Mouse (Mus musculus) cerebellum, postnatal 4 days (tissue): Measurements from ENCODE around the gene Dcakd.

Source experiments
- DNase-seq, 2 experiments: peaks; one replicate each; pipeline ENCODE4 v3.0.0; 2022; ENCODE audit warnings: low spot score in 2 of 2, mixed read lengths in 1 of 2

Gene Dcakd

DNA sequence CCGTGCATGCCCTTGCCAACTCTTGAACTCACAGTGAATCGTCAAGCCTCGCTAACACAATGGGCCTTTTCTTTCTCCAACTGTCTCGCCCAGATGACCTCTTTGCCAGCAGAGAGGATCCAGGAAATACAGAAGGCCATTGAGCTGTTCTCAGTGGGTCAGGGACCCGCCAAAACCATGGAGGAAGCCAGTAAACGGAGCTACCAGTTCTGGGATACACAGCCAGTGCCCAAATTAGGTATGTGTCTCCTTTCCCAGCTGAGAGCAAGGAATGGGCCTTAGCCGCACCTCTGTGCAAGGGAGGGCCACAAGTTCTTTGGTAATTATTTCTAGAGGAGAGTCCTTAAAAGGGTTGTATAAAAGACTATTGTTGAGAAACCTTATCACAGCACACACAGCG is 18.2 kb upstream of the Dcakd start:
- no peak for DNase-seq

DNA sequence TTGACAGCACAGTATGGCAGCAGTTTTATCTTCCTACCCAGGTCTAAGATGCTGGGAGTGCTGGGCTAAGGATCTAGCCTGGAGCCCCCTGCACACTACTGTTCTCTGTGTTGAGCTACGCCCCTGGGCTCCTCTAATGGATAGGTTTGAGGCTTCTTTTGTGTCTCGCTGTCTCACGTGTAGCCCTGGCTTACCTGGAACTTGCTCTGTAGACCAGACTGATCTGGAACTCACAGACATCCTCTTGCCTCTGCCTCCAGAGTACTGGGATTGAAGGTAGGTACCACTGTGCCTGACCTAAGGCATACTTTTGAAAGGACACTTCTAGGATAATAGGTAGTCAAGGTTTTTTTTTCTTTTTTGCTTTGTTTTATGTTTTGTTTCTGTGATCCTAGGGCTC is 15.8 kb upstream of the Dcakd start:
- DNase-seq = no peak

DNA sequence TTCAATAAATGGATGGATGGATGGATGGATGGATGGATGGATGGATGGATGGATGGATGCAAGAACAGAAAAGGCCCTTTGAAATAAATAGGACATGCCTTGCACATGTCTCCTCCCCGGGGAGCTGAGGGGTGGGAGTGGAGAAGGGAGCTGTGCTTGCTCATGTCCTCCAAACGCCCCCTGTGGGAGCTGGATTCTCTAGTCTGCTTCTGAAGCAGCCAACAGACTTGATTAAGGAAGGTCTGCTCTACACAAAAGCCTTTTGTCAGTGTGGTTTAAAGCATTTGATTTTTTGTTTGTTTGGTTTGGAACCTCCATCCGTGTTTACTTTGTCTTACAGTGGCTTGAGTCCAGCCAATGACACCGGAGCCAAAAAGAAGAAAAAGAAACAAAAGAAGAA is 14.7 kb upstream of the Dcakd start:
- no peak for DNase-seq

DNA sequence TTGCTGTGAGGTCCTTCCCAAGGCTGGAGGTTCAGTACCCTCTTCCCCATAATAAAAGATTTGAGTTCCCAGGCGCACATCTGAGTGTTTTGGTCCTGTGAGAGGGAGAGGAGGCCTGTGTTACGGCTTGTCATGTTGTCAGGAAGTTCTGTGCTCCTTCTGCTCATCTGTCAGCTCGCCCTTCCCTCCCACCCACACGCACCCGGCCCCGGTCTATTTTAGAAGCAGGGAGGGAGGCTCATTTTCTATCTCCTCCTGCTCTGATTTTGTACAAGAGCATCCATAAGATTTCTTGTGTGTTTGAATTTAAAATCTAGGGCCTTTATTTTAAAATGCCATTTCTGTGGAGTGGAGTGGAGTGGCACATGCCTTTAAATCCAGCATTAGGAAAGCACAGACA is 9.9 kb upstream of the Dcakd start:
- no peak for DNase-seq

DNA sequence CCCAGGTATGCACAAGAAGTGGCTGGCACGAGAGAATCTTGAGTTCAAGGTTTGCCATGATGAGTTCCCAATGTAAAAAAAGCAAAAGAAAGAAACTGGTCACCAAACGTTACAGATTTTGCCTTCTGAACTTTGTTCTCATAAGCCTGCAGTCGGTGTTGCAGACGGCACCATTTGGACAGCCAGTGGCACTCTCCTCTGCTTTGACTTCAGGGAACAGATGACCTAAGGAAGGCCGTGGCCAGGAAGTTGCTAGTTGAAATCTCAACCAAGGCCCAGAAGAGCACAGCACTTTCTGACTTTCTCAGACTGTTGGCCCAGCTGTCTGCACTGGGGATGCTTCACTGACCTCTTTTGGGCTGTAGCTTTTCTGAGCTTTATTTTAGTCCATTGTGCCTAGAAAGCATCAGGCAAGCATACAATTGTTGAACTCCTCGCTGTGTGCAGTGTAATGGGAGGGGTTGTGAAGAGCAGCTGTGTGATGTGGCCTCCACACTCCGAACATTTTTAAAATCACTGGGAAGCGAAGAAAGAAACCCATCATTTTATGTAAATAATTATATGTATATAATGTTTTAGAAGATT is 8.8 kb upstream of the Dcakd start:
- DNase-seq = no peak

DNA sequence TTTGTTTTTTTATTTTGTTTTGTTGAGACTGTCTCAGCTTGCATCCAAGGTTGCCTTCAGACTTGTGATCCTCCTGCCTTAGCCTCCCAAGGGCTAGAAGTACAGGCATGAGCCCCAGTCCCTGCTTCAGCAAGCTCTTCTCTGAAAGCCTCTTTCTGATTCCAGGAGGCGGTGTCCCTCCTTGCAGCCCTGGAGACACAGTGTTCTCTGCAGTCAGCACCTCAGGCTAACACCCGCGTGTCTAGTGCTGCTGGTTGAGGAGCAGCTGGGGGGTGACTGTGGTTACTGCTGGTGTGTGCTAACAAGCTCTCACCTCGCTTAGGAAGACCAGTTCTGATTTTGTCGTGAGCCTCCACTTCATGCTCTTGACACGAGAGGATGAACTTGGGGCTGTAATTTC is 6.9 kb upstream of the Dcakd start:
- no peak for DNase-seq

DNA sequence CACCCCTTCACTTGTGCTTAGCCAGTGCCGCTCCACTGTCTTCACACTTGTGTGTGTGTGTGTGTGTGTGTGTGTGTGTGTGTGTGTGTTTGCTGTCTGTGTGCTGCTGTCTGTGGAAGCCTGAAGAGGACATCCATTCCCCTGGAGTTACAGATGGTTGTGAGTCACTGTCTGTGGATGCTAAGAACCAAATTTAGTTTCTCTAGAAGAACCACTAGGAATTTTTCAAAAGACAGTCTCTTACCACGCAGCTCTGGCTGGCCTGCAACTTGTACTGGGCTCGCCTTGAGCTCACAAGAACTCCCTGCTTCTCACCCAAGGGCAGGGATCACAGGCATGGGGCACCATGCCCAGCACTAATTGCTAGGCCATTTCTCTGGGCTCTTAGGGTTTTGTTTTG is 4.9 kb upstream of the Dcakd start:
- no peak for DNase-seq

DNA sequence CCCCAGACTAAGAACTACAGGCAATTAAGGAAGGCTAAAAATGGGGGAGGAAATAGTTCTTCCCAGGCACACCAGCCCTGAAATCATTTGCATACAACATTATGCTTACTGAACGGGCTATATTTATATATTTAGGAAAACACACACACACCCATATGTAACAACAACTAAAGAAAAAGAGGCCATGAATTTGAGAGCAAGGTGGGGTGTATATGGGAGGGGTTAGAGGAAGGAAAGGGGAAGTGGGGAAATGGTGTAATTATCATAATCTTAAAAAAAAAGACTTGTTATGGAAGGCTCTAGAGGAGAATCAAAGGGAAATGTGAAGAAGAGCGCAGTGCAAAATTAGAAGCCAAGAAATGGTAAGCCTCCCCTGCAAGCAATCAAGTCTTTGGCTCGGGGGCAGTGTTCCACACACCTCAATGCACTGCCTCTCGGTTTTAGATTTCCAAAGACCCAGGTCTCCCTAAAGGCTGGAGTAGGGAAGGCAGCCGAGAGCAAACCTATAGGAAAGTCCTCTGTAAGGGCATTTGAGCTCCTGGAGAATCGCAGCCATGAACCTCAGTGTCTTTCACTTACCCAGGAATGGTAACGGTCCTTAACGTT is 460 bp downstream of the Dcakd start:
- no peak for DNase-seq

DNA sequence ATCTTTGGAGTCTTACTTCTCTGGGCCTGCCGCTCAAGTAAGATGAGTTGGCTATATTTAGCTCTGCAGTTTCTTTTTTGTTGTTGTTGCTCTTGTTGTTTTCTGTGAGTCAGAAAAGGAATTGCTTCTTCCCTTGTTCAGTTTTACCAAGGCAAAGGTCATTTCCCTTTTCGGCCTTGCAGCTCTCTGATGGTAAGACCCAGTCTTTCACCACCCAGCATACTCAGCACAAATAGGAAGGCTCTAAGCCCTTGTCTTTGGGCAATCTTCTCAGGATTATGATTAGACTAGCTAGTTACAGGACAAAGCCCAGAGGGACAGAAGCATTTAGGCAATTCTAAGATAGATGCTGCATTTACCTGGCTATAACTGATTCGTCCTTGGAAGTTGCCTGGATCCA is 1.2 kb downstream of the Dcakd start:
- no peak for DNase-seq

DNA sequence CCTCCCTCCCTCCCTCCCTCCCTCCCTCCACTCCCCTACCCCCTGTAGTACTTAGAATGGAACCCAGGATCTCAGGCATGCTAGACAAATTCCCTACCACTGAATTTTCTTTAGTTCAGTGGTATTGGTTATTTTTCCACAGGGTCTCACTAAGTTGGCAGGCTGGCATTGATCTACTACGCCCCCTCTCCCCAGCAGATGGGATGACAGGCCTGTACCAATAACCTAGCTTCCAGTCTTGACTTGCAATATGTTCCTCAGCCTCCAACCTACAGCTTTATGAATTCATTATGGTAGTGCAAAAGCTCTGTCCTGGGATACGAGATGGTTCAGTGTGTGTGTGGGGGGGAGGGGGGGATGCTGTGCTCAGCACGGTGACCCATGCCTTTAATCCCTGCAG is 4.2 kb downstream of the Dcakd start:
- no peak for DNase-seq

DNA sequence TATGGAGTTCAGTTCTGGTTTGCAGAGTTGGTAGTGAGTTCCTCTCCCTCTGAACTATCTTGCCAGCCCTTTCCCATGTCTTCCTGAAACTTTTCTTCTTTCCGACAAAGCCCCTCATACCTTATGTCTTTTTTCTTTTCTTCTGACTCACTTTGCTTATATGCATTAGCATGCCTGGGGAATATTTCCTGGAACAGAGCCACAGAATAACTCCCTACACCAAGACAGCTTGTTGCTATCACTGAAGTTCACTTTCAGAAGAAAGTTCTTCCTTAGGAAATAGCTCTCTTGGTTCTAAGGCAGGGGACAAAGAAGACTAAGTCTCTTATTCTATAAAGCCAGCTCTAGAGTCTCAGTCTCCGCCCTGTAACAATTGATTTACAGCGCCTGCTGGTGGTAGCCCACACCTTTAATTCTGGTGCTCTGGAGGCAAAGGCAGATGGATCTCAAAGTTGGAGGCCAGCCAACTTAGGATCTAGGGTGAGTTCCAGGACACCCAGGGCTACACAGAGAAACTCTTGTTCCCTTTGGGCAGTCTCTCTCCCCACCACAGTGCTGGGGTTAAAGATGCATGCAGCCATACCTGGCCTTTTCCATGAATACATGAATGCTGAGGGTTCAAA is 7.3 kb downstream of the Dcakd start:
- DNase-seq = no peak

DNA sequence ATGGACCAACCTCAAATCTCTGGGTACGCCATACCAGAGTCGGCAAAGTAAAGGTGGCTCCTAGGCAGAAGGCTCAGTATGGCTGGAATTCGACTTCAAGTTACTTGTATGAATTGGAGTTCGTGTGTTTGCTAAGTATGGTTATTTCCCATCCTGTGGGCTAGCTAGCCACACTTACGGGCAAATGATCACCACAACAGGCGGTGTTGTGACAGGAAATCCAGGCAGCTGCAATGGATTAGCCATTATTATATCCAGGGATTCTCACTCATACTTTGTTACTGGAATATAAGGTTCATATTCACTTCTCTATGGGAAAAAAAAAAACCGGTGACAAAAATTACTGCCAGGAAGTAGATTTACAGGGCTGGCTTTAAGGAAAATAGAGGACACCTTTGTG is 8.8 kb downstream of the Dcakd start:
- no peak for DNase-seq

DNA sequence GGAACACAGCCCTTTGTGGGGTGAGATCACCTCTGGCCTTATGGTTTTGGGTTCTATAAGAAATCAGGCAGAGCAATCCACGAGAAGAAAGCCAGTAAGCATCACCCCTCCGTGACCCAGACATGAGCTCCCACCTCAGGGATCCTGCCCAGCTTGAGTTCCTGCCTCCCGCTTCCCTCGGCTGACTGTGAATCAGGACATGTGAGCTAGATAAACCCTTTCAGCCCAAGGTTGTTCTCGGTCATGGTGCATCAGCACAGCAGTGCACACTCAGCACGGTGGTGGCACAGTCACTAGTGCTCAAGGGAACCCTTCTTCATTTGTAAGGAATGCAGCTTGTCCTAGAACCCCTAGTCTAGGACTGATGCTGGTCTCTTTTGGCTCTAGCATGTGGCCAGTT is 9.3 kb downstream of the Dcakd start:
- no peak for DNase-seq

DNA sequence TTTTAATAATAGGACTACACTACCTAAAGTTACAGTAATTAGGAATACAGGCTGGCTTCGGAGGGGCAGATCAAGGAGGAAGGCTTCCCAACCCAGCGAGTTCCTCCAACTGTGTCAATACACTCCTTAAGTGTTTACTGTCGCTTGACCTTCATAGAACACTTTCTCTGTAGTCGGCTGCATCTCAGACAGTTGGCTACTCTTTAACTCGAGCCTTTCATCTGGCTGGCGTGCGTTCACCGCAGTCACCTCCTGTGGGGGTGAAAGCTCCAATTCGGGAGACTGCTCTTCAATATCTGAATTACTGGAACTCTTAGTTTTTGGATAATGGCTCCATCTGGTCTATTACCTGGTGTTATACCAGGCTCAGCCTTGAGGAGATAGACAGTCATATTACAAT is 10.5 kb downstream of the Dcakd start:
- DNase-seq = no peak

DNA sequence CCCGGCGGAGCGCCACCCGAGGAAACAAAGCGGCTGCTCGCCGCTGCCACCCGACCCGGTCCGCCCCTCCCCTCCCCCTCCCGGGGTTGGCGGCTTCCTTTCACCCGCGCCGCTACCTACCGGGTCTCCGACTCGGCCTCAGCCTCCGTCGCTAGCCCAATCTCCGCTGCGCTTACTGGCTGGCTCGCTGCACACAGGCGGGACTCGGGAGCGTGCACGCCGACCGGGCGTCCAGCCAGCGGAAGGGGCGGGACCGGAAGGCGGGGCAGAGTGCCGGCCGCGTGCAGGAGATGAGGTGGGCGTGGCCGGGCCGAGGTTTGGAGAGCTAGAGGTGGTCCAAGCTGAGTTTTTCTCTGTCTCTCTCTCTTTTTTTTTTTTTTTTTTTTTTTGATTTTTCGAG is 11.2 kb downstream of the Dcakd start:
- DNase-seq = peak; percentile 96 to 99

DNA sequence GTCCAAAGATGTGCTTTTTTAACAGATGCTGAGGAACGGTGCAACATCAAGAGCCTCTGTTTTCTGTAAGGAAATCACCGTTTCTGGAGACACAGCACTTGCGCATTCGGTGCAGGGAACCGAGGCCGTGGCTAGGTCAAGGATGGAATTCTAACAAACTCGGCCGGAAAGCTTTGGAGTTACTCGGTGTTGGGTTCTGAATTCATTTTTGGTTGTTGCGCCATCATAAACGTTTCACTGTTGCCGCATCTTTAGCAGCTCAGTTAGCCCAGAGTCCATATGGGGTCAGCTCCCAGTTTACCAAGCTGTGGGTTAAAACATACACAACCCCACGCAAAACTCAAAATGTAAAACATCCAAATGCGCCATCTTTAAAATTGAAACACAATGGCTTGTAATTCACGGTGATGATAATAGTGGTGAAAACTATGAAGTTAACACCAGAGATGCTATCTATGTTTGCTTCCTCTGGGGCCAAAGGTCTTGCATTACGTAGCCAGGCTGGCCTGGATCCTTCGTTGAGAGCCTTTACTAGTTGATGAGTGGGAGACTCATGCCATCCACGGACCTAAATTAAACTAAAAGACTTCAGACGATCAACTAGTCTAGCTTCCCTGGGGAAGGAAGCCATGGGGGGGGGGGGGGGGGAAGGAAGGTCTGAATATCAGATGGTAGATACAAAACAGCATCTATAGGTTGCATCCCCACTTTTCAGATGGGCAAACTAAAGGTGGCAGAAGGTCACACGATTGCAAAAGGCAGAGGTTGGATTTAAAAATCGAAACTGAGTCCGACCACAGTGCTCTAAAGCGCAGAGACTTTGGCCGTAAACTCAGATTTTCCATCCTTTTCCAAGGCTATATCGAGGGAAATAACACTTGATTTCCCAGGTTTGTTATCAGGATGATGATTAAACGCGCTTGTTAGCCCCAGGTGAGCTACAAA is 12.0 kb downstream of the Dcakd start:
- no peak for DNase-seq

DNA sequence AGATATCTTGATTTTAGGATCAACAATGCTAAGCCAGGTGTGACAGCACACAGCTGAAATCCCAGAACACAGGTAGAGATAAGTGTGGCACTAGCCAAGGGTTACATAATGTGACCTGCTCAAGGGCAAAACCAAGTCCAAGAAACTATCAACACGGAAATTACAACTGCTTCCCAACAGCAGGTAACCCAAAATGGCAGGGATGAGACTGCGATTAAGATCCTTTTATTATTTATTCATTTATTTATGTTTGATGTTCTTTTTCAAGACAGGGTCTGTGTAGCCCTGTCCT is 17.0 kb downstream of the Dcakd start:
- no peak for DNase-seq

DNA sequence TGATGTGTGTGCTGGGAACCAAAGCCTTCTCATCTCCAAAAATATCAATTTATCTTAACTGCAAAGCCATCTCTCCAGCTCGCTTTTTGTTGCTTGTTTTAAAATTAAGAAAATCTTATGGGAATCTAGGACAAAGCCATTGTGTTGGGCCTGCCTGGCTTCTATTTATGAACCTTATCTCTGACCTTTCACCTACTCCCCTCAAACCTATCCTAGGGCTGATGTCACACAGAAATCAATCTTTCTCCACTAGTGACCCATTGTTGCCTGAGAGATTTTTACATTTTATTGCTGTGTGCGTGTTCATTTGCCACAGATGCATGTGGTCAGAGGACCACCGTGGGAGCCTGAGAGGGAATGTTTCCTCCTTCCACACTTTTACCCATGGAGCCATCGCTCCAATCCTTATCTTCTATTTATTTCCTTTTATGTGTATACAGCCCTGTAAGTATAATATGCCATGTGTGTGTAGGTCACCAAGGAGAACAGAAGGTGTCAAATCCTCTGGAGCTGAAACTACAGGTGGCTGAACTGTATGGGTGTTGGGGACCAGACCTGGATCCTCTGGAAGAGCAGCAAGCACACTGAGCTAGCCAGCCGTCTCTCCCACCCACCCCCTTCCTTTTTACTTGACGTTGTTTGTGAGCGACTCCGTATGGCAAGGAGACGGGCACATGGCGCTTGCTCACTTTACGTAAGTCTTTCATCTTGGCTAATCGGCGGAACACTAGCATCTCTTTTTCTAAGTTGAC is 17.5 kb downstream of the Dcakd start:
- no peak for DNase-seq

DNA sequence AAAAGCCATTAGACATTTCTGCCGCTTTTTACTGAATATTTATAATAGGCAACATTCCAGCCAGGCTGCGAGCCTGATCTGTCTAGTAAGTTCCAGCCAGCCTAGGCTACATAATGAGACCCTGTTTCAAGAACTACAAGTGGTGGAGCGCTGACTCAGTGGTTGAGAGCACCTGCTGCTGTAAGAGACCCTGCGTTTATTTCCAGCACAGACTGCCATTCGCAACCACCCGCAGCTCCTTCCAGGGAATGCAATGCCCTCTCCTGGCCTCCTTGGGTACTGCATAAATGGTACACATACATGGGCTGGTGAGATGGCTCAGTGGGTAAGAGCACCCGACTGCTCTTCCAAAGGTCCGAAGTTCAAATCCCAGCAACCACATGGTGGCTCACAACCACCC is 18.9 kb downstream of the Dcakd start:
- DNase-seq = no peak

DNA sequence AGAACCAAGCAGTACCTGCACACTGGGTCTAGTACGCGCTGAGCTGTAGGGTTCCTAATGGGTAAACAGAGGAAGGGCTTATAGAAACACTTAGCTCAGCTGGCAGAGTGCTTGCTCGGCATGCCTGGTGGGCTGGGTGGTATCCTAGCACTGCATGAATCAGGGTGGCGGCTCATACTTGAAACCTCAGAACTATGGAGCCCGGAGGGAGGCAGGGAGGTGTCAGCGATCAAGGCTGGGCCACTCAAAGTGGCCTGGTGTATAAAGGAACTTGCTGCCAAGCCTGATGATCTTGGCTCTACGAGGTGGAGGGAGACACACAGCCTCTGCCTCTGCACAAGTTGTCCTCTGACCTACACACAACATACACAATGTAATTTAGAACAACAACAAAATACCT is 19.6 kb downstream of the Dcakd start:
- no peak for DNase-seq

DNA sequence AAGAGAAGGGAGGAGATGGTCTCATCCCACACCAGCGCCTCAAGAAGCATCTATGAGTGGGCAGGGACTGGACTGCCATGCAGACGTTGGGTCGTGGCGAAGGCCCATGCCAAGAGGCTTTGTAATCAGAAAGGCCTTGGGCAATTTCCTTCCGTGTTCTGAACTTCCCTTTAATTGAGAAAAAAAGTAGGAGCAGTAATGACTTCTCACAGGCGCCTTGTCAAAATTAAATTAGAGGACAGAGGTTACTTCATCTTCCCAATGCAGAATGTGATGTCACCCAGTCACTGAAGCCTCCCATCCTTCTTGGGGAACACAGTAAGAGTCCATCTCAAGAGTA is 21.2 kb downstream of the Dcakd start:
- DNase-seq = no peak

DNA sequence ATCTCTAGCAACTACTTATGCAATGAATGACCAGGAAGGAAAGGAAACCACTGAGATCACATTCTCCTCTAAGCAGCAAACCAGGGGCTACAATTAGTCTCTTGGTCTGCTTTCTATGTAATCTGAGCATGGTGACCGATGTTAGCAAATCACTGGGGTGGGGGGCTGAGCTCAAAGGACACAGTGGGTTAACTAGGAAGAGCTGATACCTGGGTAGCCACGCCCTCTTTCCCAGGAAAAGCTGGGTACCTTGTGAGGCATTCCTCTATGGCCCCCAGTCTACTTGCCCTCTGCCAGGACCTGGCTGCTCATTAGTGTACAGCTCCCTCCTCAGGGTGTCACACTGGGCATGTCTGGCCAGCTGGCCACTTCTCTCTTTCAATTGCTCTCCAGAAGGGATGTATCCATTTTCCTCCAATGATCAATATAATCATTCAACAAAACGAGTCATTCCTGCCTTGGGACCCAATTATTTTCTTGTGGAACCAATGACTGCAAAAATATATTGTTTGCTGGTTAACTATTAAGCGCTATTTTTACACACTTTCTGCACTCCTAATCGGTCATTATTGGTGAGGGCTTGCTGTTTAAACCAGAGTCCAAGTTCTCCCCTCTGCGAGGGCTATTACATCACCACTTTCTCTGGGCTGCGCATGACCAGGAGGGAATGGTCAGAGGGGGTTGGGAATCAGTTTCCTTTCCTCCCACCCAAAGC is 21.7 kb downstream of the Dcakd start:
- no peak for DNase-seq
